Mouse (Mus musculus) spleen, adult 2 months (tissue): Measurements from ENCODE around the gene Rab22a.

Experiments
- CTCF ChIP-seq: fragments of 200-500 bp; IDR thresholded peaks from 2 replicates; pipeline ENCODE4 v1.5.1; 2011; ENCODE audit warnings: mild to moderate bottlenecking, inconsistent platforms; ENCODE audit not compliant: insufficient read depth, insufficient read length, insufficient replicate concordance; ENCODE audit errors: extremely low read depth
- POLR2A ChIP-seq: fragments of 200-500 bp; IDR thresholded peaks from 2 replicates; pipeline ENCODE4 v1.6.1; 2011; ENCODE audit warnings: low read depth, low read length, inconsistent platforms

GRCm38 (mm10) chr2:173664736-173665135, 5.2 kb downstream of the Rab22a start:
- no peak for TF ChIP-seq CTCF
- TF ChIP-seq POLR2A = no peak
